Mouse (Mus musculus) G1E (cell line): ENCODE data around the gene 1700003H04Rik. TPM values are rescaled to one million over a fixed set of nuclear protein-coding genes. Genes with fewer than 3 reads are reported as not detected.

Source experiments
- ATAC-seq: 2 replicates; pipeline ENCODE4 v1.8.0; 2016; ENCODE audit warnings: mild to moderate bottlenecking; ENCODE audit not compliant: insufficient number of reproducible peaks, poor library complexity, low FRiP score, severe bottlenecking; ENCODE audit errors: extremely low read depth
- DNase-seq: peaks from one replicate; pipeline ENCODE4 v3.0.0; 2012; ENCODE audit warnings: low spot score
- H3K27me3 ChIP-seq: 2 replicates; pipeline ENCODE4 v1.6.1; 2012; ENCODE audit warnings: mild to moderate bottlenecking, low read length, inconsistent platforms; ENCODE audit not compliant: insufficient read depth
- H3K36me3 ChIP-seq: replicated peaks from 2 replicates; pipeline ENCODE3; 2012; ENCODE audit warnings: mild to moderate bottlenecking, inconsistent platforms
- H3K4me1 ChIP-seq: 2 replicates; pipeline ENCODE4 v1.6.1; 2012; ENCODE audit warnings: low read depth, low read length, inconsistent platforms, mixed read lengths; ENCODE audit not compliant: insufficient read depth
- H3K4me3 ChIP-seq: 2 replicates; pipeline ENCODE4 v1.5.1; 2012; ENCODE audit warnings: low read depth, mild to moderate bottlenecking, inconsistent platforms, low read length, moderate library complexity, mixed read lengths
- H3K9me3 ChIP-seq: replicated peaks from 2 replicates; pipeline ENCODE4 v1.6.1; 2012; ENCODE audit warnings: inconsistent platforms
- CTCF ChIP-seq: IDR thresholded peaks from 2 replicates; pipeline ENCODE4 v1.5.1; 2012; ENCODE audit warnings: low read depth, low read length, inconsistent platforms, mixed read lengths
- GATA1 ChIP-seq: IDR thresholded peaks from 2 replicates; pipeline ENCODE4 v1.6.1; 2012; ENCODE audit warnings: borderline replicate concordance, low read length, inconsistent platforms, mixed read lengths
- GATA2 ChIP-seq: IDR thresholded peaks from 2 replicates; pipeline ENCODE4 v1.6.1; 2012; ENCODE audit warnings: low read depth, low read length, inconsistent platforms, borderline replicate concordance
- POLR2AphosphoS5 ChIP-seq: IDR thresholded peaks from 2 replicates; pipeline ENCODE4 v1.6.1; 2012; ENCODE audit warnings: low read depth, low read length, inconsistent platforms; ENCODE audit not compliant: insufficient replicate concordance
- TAL1 ChIP-seq: conservative IDR thresholded peaks from 2 replicates; pipeline ENCODE4 v1.6.1; 2012; ENCODE audit warnings: low read depth, low read length, inconsistent platforms, mixed read lengths
- polyA plus RNA-seq: library from polyadenylated mRNA; stranded (reverse); fragments of >175 nt; gene quantifications from 2 replicates; pipeline ENCODE4 v1.2.3, GENCODE M21; 2012
- total RNA-seq, 2 experiments: library from RNA; stranded (forward) in 1 of 2; stranded (reverse) in 1 of 2; fragments of 200-1000 nt in 1 of 2; fragments of >200 nt in 1 of 2; fragmentation: Nextera tagmentation in 1 of 2; gene quantifications; 2 replicates each; pipeline ENCODE4 v1.2.3; 2014 to 2017

1700003H04Rik gene
- total RNA-seq (2014; fragmentation: Nextera tagmentation): not detected in 2 replicates
- total RNA-seq (2017): not detected in 2 replicates
- not detected in 2 replicates for polyA plus RNA-seq

GRCm38 (mm10) chr3:124581001-124581400 lies at the start of gene 1700003H04Rik:
Gene 1700003H04Rik (minus strand): TSS chr3:124581101.
- no peaks in the 10 kb centered on the region for H3K27me3 ChIP-seq
- no peaks in the 10 kb centered on the region for H3K9me3 ChIP-seq
- ATAC-seq (no peak), DNase-seq (no peak)
- TF ChIP-seq GATA1 (no peak), TAL1 (no peak), POLR2AphosphoS5 (no peak), CTCF (no peak), GATA2 (no peak)
- H3K36me3 ChIP-seq: no peaks in the 10 kb centered on the region
- no peak within 1 kb of the TSS for H3K4me3 ChIP-seq
- no peaks in the 10 kb centered on the region for H3K4me1 ChIP-seq

- DNase-seq (no peak), ATAC-seq (no peak)
- no peak for TF ChIP-seq CTCF
- TF ChIP-seq TAL1: no peak
- no peak for TF ChIP-seq POLR2AphosphoS5
- no peak for TF ChIP-seq GATA2
- no peak for TF ChIP-seq GATA1
- Histone ChIP-seq H3K27me3 (no peaks in the 10 kb centered on the region), H3K9me3 (no peaks in the 10 kb centered on the region), H3K36me3 (no peaks in the 10 kb centered on the region), H3K4me1 (no peaks in the 10 kb centered on the region), H3K4me3 (no peak overlapping the region)
These were observed 42.1 kb upstream of the 1700003H04Rik start for GRCm38 (mm10) chr3:124623031-124623430.

- no peaks in the 10 kb centered on the region for H3K36me3 ChIP-seq
- DNase-seq (no peak), ATAC-seq (no peak)
- no peaks in the 10 kb centered on the region for H3K9me3 ChIP-seq
- H3K27me3 ChIP-seq: no peaks in the 10 kb centered on the region
- no peak overlapping the region for H3K4me3 ChIP-seq
- H3K4me1 ChIP-seq: no peaks in the 10 kb centered on the region
- TF ChIP-seq POLR2AphosphoS5 (no peak), CTCF (no peak), GATA1 (no peak)
These were observed 32.4 kb upstream of the 1700003H04Rik start for GRCm38 (mm10) chr3:124613287-124613686.

GRCm38 (mm10) chr3:124609956-124610355 lies 29.1 kb upstream of the 1700003H04Rik start:
- H3K4me3 ChIP-seq: no peak overlapping the region
- TF ChIP-seq POLR2AphosphoS5: no peak
- no peak for TF ChIP-seq CTCF
- TF ChIP-seq GATA2: no peak
- TF ChIP-seq GATA1: no peak
- no peak for TF ChIP-seq TAL1
- no peak for ATAC-seq
- H3K9me3 ChIP-seq: no peaks in the 10 kb centered on the region
- no peaks in the 10 kb centered on the region for H3K36me3 ChIP-seq
- H3K27me3 ChIP-seq: no peaks in the 10 kb centered on the region
- no peak for DNase-seq
- no peaks in the 10 kb centered on the region for H3K4me1 ChIP-seq

GRCm38 (mm10) chr3:124606021-124606517 lies 25.2 kb upstream of the 1700003H04Rik start:
- Histone ChIP-seq H3K4me3 (no peak overlapping the region), H3K9me3 (0 out of 2 replicates have a peak, but pooled peaks cover 2% of the 10 kb centered on the region), H3K36me3 (no peaks in the 10 kb centered on the region), H3K27me3 (no peaks in the 10 kb centered on the region), H3K4me1 (no peaks in the 10 kb centered on the region)
- TF ChIP-seq POLR2AphosphoS5 (no peak), GATA1 (no peak)
- no peak for ATAC-seq
- no peak for DNase-seq

GRCm38 (mm10) chr3:124605518-124605917 lies 24.6 kb upstream of the 1700003H04Rik start:
- H3K36me3 ChIP-seq: no peaks in the 10 kb centered on the region
- no peak for TF ChIP-seq TAL1
- no peak for TF ChIP-seq POLR2AphosphoS5
- TF ChIP-seq CTCF: no peak
- no peak for TF ChIP-seq GATA2
- TF ChIP-seq GATA1: no peak
- ATAC-seq (no peak), DNase-seq (no peak)
- no peaks in the 10 kb centered on the region for H3K4me1 ChIP-seq
- H3K4me3 ChIP-seq: no peak overlapping the region
- no peaks in the 10 kb centered on the region for H3K27me3 ChIP-seq
- 0 out of 2 replicates have a peak, but pooled peaks cover 2% of the 10 kb centered on the region for H3K9me3 ChIP-seq

GRCm38 (mm10) chr3:124597789-124598188 lies 16.9 kb upstream of the 1700003H04Rik start:
- no peaks in the 10 kb centered on the region for H3K36me3 ChIP-seq

More at GRCm38 (mm10) chr3:124597789-124598188, 16.9 kb upstream of the 1700003H04Rik start:
- no peaks in the 10 kb centered on the region for H3K27me3 ChIP-seq
- H3K9me3 ChIP-seq: 0 out of 2 replicates have a peak, but pooled peaks cover 2% of the 10 kb centered on the region
- DNase-seq (no peak), ATAC-seq (no peak; the same call in 1 of the 2 replicates)
- TF ChIP-seq TAL1 (no peak), GATA1 (no peak), CTCF (no peak), POLR2AphosphoS5 (no peak), GATA2 (no peak)
- no peaks in the 10 kb centered on the region for H3K4me1 ChIP-seq
- H3K4me3 ChIP-seq: no peak overlapping the region
